Mouse (Mus musculus) erythroblast, embryonic 14.5 days (primary cell): ENCODE results near the gene Tcea2.

Experiments used
- GATA1 ChIP-seq: IDR thresholded peaks from 2 replicates; pipeline ENCODE4 v1.6.1; 2012; ENCODE audit warnings: low read length, inconsistent platforms, mixed read lengths
- TAL1 ChIP-seq: IDR thresholded peaks from 3 replicates; pipeline ENCODE4 v1.6.1; 2012; ENCODE audit warnings: low read length, inconsistent platforms, mixed read lengths

GRCm38 (mm10) chr2:181674934-181675333 is 5.2 kb upstream of the Tcea2 start:
- TF ChIP-seq GATA1 (no peak), TAL1 (no peak)
